Mouse (Mus musculus): ENCODE results near the gene Arid3b.
A peak's percentile ranks its signal among the peaks of the same experiment; 100 is the strongest.

The Arid3b gene

GRCm38 (mm10) chr9:57747067-57747466, 89.5 kb downstream of the Arid3b start:
- no peak for ATAC-seq (ENCODE audit: low TSS enrichment)

DNA sequence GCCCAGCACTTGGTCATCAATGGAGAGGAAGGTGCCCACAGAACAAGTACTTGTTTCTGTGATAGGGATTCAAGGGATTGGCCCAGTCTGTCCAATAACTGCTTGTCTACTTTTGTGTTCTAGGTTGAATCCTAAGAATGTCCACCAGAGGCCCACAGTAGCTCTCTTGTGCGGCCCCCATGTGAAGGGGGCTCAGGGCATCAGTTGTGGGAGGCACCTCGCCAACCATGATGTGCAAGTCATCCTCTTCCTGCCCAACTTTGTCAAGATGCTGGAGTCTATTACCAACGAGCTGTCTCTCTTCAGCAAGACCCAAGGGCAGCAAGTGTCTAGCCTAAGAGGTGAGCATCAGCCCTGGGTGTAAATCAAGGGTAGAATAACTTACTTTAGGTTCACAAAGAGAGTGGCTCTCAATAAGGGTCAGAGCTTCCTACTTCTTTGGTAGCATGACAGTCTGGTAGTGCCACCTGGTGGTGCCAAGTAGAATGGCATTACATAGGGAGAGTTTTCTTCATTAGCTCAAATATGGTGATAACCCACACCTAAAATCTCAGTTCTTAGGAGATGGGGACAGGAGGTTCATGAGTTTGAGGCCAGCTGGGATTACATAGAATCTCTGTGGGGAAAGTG, 92.0 kb downstream of the Arid3b start:
- ATAC-seq (ENCODE audit: low TSS enrichment), result 0 out of 2 replicates have a peak, but pooled peaks have one; percentile 42
